In the genomic region with DNA sequence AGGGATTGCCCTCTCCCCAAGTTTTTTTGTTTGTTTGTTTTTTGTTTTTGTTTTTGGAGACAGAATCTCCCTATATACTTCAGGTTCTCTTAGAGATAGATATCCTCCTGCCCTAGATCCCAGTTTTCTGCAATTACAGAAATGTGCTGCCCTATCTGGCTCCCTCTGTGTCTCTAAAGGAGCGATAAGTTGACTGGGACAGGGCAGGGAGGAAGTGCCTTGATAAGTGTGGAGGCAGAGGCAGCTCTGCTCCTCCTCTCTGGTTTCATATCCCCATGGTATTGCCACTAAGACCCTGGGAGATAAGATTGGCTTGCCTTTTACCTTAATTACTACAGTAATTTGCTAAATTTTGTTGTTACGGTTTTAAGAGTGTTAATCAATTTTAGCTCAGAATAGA, we compare ENCODE assay signal across 19 mouse cellular contexts.
"Had no signal": no experiment of that assay in that cellular context is flagged by ENCODE, and none has a peak within 500 bp of the region (broad histone marks: within the 10 kb centered on the region; RNA-seq: fewer than 3 reads in every experiment).

No protein-coding gene starts in this region.

- H3K36me3 ChIP-seq: midbrain, embryonic 10.5 days; midbrain, embryonic 12.5 days; neural tube, embryonic 15.5 days; stomach, embryonic 15.5 days had no signal

- DNase-seq: lung, adult 18-20 months; lung, embryonic 14.5 days; lung, postnatal 10 days; lung, postnatal 4 days; midbrain, embryonic 14.5 days; retina, postnatal 1 day; right cerebral cortex, adult 18-20 months; right cerebral cortex, postnatal 25 days; right cerebral cortex, postnatal 4 days; thymus, adult 2 months; thymus, postnatal 25 days had no signal

- ATAC-seq: midbrain, embryonic 16.5 days had no signal

- H3K9me3 ChIP-seq: midbrain, embryonic 10.5 days; midbrain, embryonic 12.5 days; neural tube, embryonic 13.5 days; neural tube, embryonic 15.5 days; stomach, embryonic 15.5 days had no signal

- H3K27me3 ChIP-seq: midbrain, embryonic 12.5 days; neural tube, embryonic 13.5 days; neural tube, embryonic 15.5 days; stomach, embryonic 15.5 days had no signal

- H3K4me3 ChIP-seq: midbrain, embryonic 10.5 days; midbrain, embryonic 12.5 days; myocyte; neural tube, embryonic 13.5 days; neural tube, embryonic 15.5 days; stomach, embryonic 15.5 days had no signal

- H3K4me1 ChIP-seq: midbrain, embryonic 10.5 days; midbrain, embryonic 12.5 days; neural tube, embryonic 13.5 days; neural tube, embryonic 15.5 days; stomach, embryonic 15.5 days had no signal

- H3K4me2 ChIP-seq: lung, embryonic 14.5 days; midbrain, embryonic 12.5 days; neural tube, embryonic 13.5 days; neural tube, embryonic 15.5 days; stomach, embryonic 15.5 days had no signal

- H3K9ac ChIP-seq: lung, embryonic 14.5 days; midbrain, embryonic 12.5 days; neural tube, embryonic 13.5 days; neural tube, embryonic 15.5 days; stomach, embryonic 15.5 days had no signal

- H3K27ac ChIP-seq: midbrain, embryonic 10.5 days; midbrain, embryonic 12.5 days; neural tube, embryonic 13.5 days; neural tube, embryonic 15.5 days; stomach, embryonic 15.5 days; stomach, postnatal 0 days had no signal
